Mouse (Mus musculus) spleen, adult 2 months (tissue): Measurements from ENCODE around the gene Prkag2. TPM values are rescaled to one million over a fixed set of nuclear protein-coding genes. Genes with fewer than 3 reads are reported as not detected.

Experiments used
- DNase-seq, 2 experiments: peaks; one replicate each; pipeline versions ENCODE4 v3.0.0 to v3.0.0-alpha.2; 2012 to 2021; ENCODE audit warnings: low spot score in 2 of 2, low read depth in 1 of 2
- H3K27ac ChIP-seq: fragments of 200-500 bp; 2 replicates; pipeline ENCODE4 v1.5.1; 2012; ENCODE audit warnings: low read length, inconsistent platforms; ENCODE audit not compliant: insufficient read depth
- H3K27me3 ChIP-seq: fragments of 200-500 bp; 2 replicates; pipeline ENCODE4 v1.6.1; 2012; ENCODE audit warnings: mild to moderate bottlenecking, moderate library complexity, low read length, inconsistent platforms; ENCODE audit not compliant: control insufficient read depth, insufficient read depth
- H3K36me3 ChIP-seq: fragments of 200-500 bp; 2 replicates; pipeline ENCODE4 v1.6.1; 2012; ENCODE audit warnings: mild to moderate bottlenecking, low read length, inconsistent platforms; ENCODE audit not compliant: control insufficient read depth, insufficient read depth
- H3K4me1 ChIP-seq: fragments of 200-500 bp; 2 replicates; pipeline ENCODE4 v1.6.1; 2011; ENCODE audit warnings: inconsistent platforms; ENCODE audit not compliant: control insufficient read depth, insufficient read depth, insufficient read length
- H3K4me3 ChIP-seq: fragments of 200-500 bp; 2 replicates; pipeline ENCODE4 v1.5.1; 2011; ENCODE audit warnings: mild to moderate bottlenecking, inconsistent platforms; ENCODE audit not compliant: insufficient read depth, insufficient read length; ENCODE audit errors: extremely low read depth
- CTCF ChIP-seq: fragments of 200-500 bp; IDR thresholded peaks from 2 replicates; pipeline ENCODE4 v1.5.1; 2011; ENCODE audit warnings: mild to moderate bottlenecking, inconsistent platforms; ENCODE audit not compliant: insufficient read depth, insufficient read length, insufficient replicate concordance; ENCODE audit errors: extremely low read depth
- POLR2A ChIP-seq: fragments of 200-500 bp; IDR thresholded peaks from 2 replicates; pipeline ENCODE4 v1.6.1; 2011; ENCODE audit warnings: low read depth, low read length, inconsistent platforms
- WGBS: fragments of 180-500 bp; shearing (Covaris S2); methylation state at CpG from one replicate; pipeline ENCODE4 v1.1.7; 2018; 5-methylcytosine and 5-hydroxymethylcytosine counted together
- polyA plus RNA-seq: library from polyadenylated mRNA; depleted of rRNA; stranded (reverse); fragments of >200 nt; gene quantifications from 2 replicates; pipeline ENCODE4 v1.2.3, GENCODE M21; 2012

Prkag2 gene
- polyA plus RNA-seq, 1 experiment: 7.7 TPM

- 32% methylated on average over 5 of the region's 5 CpGs for WGBS
- Histone ChIP-seq H3K27ac (no peak overlapping the region), H3K27me3 (no peaks in the 10 kb centered on the region), H3K36me3 (no peaks in the 10 kb centered on the region), H3K4me3 (no peak overlapping the region), H3K4me1 (no peaks in the 10 kb centered on the region)
- TF ChIP-seq CTCF (no peak), POLR2A (no peak)
- DNase-seq: no peak
Measured at GRCm38 (mm10) chr5:25115997-25116396, 15.6 kb upstream of the Prkag2 start.

- Histone ChIP-seq H3K4me3 (no peak overlapping the region), H3K36me3 (no peaks in the 10 kb centered on the region), H3K27me3 (no peaks in the 10 kb centered on the region), H3K4me1 (no peaks in the 10 kb centered on the region), H3K27ac (no peak overlapping the region)
- TF ChIP-seq POLR2A: no peak
- TF ChIP-seq CTCF: no peak
- 57% methylated on average over 5 of the region's 5 CpGs for WGBS
- DNase-seq: no peak
Measured at GRCm38 (mm10) chr5:25115216-25115615, 14.8 kb upstream of the Prkag2 start.

- Histone ChIP-seq H3K36me3 (no peaks in the 10 kb centered on the region), H3K4me1 (no peaks in the 10 kb centered on the region), H3K4me3 (no peak overlapping the region), H3K27ac (no peak overlapping the region), H3K27me3 (no peaks in the 10 kb centered on the region)
- no peak for DNase-seq
- TF ChIP-seq POLR2A (no peak), CTCF (no peak)
Measured at GRCm38 (mm10) chr5:25114110-25114509, 13.7 kb upstream of the Prkag2 start.

DNA sequence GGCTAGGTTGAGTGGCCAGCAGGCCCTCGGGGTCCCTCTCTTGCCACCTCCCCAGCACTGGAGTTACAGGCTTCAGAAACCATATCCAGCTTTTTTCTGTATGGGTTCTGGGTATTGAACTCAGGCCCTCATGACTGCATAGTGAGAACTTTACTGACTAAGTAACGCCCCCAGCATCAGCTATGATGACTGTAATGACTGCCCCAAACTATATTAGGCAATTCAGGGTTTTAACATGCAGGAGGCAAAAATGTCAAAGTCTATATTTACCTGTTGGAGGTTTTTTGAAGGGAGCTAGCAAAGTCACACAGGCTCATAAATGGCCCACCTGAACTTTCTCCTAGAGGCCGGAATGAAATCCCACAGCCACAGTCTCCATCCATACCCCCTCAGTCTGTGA is 9.9 kb upstream of the Prkag2 start:
- Histone ChIP-seq H3K36me3 (no peaks in the 10 kb centered on the region), H3K27ac (no peak overlapping the region), H3K4me1 (no peaks in the 10 kb centered on the region), H3K4me3 (no peak overlapping the region), H3K27me3 (no peaks in the 10 kb centered on the region)
- no peak for DNase-seq
- 87% methylated on average over 3 of the region's 3 CpGs for WGBS
- no peak for TF ChIP-seq POLR2A
- no peak for TF ChIP-seq CTCF

GRCm38 (mm10) chr5:25105748-25106147 is 5.3 kb upstream of the Prkag2 start:
- DNase-seq: no peak
- TF ChIP-seq CTCF (no peak), POLR2A (no peak)

DNA sequence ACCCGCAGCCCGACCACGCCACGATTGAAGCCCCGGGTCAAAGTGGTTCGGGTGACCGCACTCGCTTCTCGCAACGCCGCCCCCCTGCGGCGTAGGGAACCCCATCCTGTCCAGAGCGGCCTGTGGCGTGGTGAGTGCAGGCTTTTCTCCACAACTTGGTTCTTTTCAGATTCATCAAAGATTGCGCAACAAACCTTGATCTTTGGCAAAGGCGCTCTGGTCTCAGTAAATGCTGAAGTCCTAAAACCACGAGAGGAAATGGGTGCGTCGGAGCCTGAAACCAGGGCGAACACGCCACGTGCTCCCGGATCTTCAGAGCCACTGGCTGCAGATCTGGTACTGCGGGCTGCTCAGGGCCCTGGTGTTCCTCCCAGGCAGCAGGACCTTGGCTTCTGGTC is 683 bp upstream of the Prkag2 start:
- H3K4me1 ChIP-seq: peaks cover 7% of the 10 kb centered on the region; the same call in 1 of the 2 replicates
- H3K36me3 ChIP-seq: no peaks in the 10 kb centered on the region
- TF ChIP-seq POLR2A (no peak), CTCF (no peak)
- peak in 1 of 2 experiments; percentile 47 for DNase-seq
- peaks cover 9% of the 10 kb centered on the region for H3K27me3 ChIP-seq
- peak overlapping the region; percentile 66 for H3K4me3 ChIP-seq
- H3K27ac ChIP-seq: peak overlapping the region; percentile 76
- under 1% methylated on average over 25 of the region's 25 CpGs for WGBS

More at GRCm38 (mm10) chr5:25105748-25106147, 5.3 kb upstream of the Prkag2 start:
- Histone ChIP-seq H3K27ac (no peak overlapping the region), H3K27me3 (no peaks in the 10 kb centered on the region), H3K4me3 (no peak overlapping the region), H3K36me3 (no peaks in the 10 kb centered on the region), H3K4me1 (peaks cover 7% of the 10 kb centered on the region; the same call in 1 of the 2 replicates)

DNA sequence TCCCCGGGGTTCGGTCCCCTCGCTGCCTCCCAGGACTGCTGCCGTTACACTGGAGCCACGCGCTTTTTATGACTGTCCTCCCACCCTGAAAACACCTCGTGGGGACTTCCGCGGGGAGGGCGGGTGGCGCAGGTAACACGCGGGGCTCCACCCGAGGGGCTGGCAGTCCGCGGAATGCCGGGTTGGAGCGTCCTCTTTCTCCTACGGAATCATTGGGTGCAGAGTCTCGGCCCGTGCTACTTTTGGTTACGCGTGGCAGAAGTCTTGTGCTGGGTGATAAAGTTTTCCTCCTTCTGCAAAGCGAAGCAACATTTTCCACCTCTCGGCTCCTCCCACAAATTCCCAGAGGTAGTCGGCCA is 306 bp downstream of the Prkag2 start:
- under 1% methylated on average over 26 of the region's 26 CpGs for WGBS

More for the DNA sequence above, 306 bp downstream of the Prkag2 start:
- Histone ChIP-seq H3K4me1 (peaks cover 7% of the 10 kb centered on the region; the same call in 1 of the 2 replicates), H3K27me3 (peaks cover 9% of the 10 kb centered on the region), H3K36me3 (no peaks in the 10 kb centered on the region), H3K4me3 (peak overlapping the region; percentile 66), H3K27ac (peak overlapping the region; percentile 76)
- DNase-seq: no peak
- TF ChIP-seq CTCF: no peak
- TF ChIP-seq POLR2A: no peak
